Mouse (Mus musculus) kidney, adult 2 months (tissue): ENCODE measurements at regions not wholly inside any gene's neighbourhood (a gene's known extent, or its start where the extent isn't known, plus 50 kb on each side); places are given as distances from the start of the nearest gene placed in this dataset.
A peak's percentile ranks its signal among the peaks of the same experiment; 100 is the strongest.

Source experiments
- DNase-seq: peaks from one replicate; pipeline ENCODE4 v3.0.0; 2021
- H3K27ac ChIP-seq: fragments of 200-500 bp; 2 replicates; pipeline ENCODE4 v1.5.1; 2012; ENCODE audit warnings: low read depth, low read length, control low read depth, inconsistent platforms; ENCODE audit not compliant: insufficient read depth
- H3K27me3 ChIP-seq: fragments of 200-500 bp; replicated peaks from 2 replicates; pipeline ENCODE4 v1.6.1; 2012; ENCODE audit warnings: mild to moderate bottlenecking, moderate library complexity, low read length, inconsistent platforms; ENCODE audit not compliant: control insufficient read depth, insufficient read depth
- H3K36me3 ChIP-seq: fragments of 200-500 bp; 2 replicates; pipeline ENCODE4 v1.6.1; 2012; ENCODE audit warnings: mild to moderate bottlenecking, moderate library complexity, low read length, inconsistent platforms; ENCODE audit not compliant: control insufficient read depth, insufficient read depth
- H3K4me1 ChIP-seq: fragments of 200-500 bp; 2 replicates; pipeline ENCODE4 v1.6.1; 2011; ENCODE audit warnings: low read length; ENCODE audit not compliant: control insufficient read depth, insufficient read depth
- H3K4me3 ChIP-seq: fragments of 200-500 bp; 2 replicates; pipeline ENCODE4 v1.5.1; 2011; ENCODE audit warnings: mild to moderate bottlenecking, low read depth, low read length, control low read depth; ENCODE audit not compliant: insufficient read depth
- CTCF ChIP-seq: fragments of 200-500 bp; conservative IDR thresholded peaks from 2 replicates; pipeline ENCODE4 v1.5.1; 2011; ENCODE audit warnings: low read depth, mild to moderate bottlenecking, control low read depth, low read length, moderate library complexity, mixed read lengths; ENCODE audit not compliant: insufficient read depth, insufficient read length
- POLR2A ChIP-seq: fragments of 200-500 bp; IDR thresholded peaks from one replicate; pipeline ENCODE4 v1.6.1; 2011; ENCODE audit warnings: low read depth, low read length, control low read depth
- WGBS: fragments of 180-500 bp; shearing (Covaris S2); methylation state at CpG from one replicate; pipeline ENCODE4 v1.1.7; 2018; 5-methylcytosine and 5-hydroxymethylcytosine counted together

- peak; percentile 28 for DNase-seq
- 20% methylated on average over 1 of the region's 1 CpGs for WGBS
Measured at GRCm38 (mm10) chr4:37647051-37647450, 695.5 kb upstream of the Lingo2 start.

More at GRCm38 (mm10) chr4:37647051-37647450, 695.5 kb upstream of the Lingo2 start:
- Histone ChIP-seq H3K36me3 (no peaks in the 10 kb centered on the region), H3K27ac (no peak overlapping the region), H3K4me1 (no peaks in the 10 kb centered on the region), H3K27me3 (no peaks in the 10 kb centered on the region), H3K4me3 (no peak overlapping the region)
- TF ChIP-seq POLR2A: no peak
- TF ChIP-seq CTCF: no peak
